Mouse (Mus musculus) adrenal gland, postnatal 10 days (tissue): ENCODE measurements around the gene Mrps14. TPM values are rescaled to one million over a fixed set of nuclear protein-coding genes. Genes with fewer than 3 reads are reported as not detected.

ENCODE experiments used
- DNase-seq: peaks from one replicate; pipeline ENCODE4 v3.0.0; 2021; ENCODE audit warnings: mixed read lengths
- long read RNA-seq, 2 experiments: library from polyadenylated mRNA; stranded (forward); transcript quantifications; one replicate each; pipeline ENCODE4 v2.0.0; 2021
- total RNA-seq, 2 experiments: library from RNA; stranded (reverse); gene quantifications; 2 replicates each; pipeline ENCODE4 v1.2.3; 2021

The Mrps14 gene
- total RNA-seq = 100 to 1,000 TPM; 114 to 116 TPM
- long read RNA-seq, experiment 1, transcript Mrps14-203 (3 exons, 2,999 nt) = major isoform, 228 of 243 reads
- long read RNA-seq, experiment 1, partial matches to known transcripts = 7 of 243 reads
- long read RNA-seq, experiment 1, other reads (novel, unspliced or antisense) = 6 of 243 reads
- long read RNA-seq, experiment 2, transcript Mrps14-203 (3 exons, 2,999 nt) = major isoform, 194 of 203 reads
- long read RNA-seq, experiment 2, partial matches to known transcripts = 6 of 203 reads
- long read RNA-seq, experiment 2, other reads (novel, unspliced or antisense) = 2 of 203 reads

GRCm38 (mm10) chr1:160194529-160195336 lies at the start of gene Mrps14:
Mrps14 (plus strand) TSS chr1:160195215.
- DNase-seq = peak; percentile 98

- DNase-seq = no peak
Measured at GRCm38 (mm10) chr1:160145606-160146005, 49.4 kb upstream of the Mrps14 start.

DNA sequence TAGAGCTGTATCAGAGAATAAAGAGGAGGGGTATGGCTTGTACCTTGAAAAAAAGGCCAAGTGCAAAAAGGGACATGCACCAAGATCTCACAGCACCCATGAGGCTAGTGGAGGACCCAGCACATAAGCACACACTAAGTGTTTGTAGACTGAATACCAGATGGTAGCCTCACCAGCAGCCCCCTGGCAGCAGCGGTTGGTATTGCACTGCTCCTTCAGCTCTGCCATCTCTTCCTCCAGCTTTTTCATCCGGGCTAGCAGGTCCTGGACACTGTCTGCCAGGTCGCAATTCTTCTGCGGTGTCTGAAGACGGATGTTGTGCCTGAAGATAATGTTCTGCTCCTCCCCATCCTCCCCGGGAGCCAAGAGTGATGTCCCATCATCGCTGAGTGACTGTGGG lies 47.7 kb upstream of the Mrps14 start:
- no peak for DNase-seq

DNA sequence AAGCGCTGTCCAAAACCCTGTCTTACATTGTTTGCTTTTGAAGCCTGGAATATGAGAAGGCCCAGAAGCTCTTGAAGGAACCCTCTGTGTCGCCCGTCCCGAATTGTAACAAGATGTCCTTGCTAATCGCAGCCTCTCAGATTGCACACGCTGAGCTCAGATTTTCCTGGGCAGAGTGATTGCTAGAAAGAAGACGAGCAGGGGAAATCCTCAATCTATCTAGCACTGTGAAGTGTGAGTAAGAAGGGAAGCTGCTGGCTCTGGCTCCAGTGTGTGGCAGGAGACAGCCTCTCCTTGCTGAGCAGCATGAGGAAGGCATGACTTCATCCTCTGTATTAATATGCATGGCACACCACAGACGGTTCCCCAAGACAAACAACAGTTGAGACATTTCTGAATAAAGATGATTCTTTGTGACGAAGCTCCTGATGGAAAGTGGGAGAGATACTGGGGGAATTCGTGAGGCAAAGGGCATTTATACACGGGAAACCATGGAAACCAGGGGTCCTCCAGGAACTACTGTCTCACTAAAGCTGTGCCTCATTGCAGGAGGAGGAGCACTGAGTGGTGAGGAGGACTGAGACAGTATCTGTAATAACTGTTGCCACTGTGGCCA lies 45.6 kb upstream of the Mrps14 start:
- no peak for DNase-seq

DNA sequence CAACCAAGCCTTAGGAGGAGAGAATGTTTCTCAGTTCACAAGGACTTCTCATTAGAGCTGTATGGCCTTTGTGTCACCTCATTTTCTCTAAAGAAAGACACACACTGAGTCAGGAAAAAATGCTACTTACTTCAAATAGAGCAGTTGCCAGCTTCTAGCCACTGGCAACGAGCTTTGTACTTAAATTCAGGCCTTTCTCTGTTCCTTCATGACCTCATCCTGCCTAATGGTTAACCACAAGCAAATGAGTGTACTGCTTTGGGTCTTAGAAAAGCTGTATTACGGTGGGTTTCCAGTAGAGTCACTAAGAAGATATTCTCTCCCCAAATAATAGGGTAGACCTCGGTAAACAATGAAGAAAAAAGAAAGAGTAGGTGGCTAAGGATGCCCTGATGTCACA lies 44.3 kb upstream of the Mrps14 start:
- DNase-seq = no peak

- no peak for DNase-seq
Measured at GRCm38 (mm10) chr1:160153480-160153879, 41.5 kb upstream of the Mrps14 start, which contains the start of gene Tnn. Tnn (minus strand) TSS chr1:160153580.

DNA sequence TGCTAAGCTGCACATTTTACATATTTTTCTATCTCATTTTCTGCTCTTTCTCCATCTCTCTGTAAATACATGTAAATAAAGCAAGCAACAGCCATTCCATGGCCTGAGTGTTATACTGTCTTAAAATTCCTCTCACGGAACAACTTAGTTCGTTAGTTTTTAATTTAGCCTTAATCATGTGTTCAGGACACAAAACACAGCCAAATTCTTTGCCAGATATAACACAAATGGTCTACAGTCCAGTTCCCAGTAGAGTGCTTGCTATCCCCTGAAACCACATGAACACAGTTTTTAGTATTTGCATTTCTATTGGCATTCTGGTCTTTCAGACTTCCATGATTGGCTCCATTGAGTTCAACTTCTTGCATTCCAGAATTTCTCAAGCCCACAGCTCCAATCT lies 36.8 kb upstream of the Mrps14 start:
- DNase-seq = no peak

DNA sequence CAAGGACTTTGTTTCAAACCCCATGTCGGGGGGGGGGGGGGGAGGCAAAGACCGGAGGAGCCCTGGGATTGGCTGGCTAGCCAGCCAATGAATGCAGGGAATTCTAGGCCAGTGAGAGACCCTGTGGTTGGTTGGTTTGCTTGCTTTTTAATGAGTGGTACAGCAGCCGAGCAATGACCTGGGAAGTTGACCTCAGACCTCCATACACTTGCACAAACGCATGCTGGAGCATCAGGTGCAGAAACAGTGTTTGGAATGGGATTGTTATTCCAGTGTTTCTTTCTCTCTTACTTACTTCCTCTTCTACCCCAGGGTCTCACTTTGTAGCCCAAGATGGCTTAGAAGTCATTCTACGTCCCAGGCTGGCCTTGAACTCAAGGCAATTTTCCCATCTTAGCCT lies 28.4 kb upstream of the Mrps14 start:
- no peak for DNase-seq

DNA sequence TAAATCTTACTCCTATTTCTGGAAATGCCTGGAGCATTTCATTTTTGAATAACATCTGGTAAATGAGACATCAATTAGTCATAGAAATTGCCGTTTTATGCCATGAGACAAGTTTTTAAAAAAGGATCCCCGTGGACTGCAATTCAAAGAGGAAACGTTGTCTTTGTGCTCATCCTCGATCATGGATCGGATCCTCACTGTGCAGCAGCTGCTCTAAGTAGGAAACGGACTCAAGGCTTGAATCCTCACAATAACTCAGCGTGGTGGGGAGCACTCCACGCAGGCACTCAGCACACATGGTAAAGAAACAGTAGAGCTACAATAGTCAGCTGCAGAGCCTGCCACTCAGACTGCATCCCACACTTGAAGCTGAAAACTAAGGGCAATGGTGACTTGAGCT lies 18.1 kb upstream of the Mrps14 start:
- no peak for DNase-seq

GRCm38 (mm10) chr1:160181216-160181615 lies 13.8 kb upstream of the Mrps14 start:
- no peak for DNase-seq

- DNase-seq = peak; percentile 32
Measured at GRCm38 (mm10) chr1:160184506-160184905, 10.5 kb upstream of the Mrps14 start.

GRCm38 (mm10) chr1:160195337-160195663 lies 285 bp downstream of the Mrps14 start:
- no peak for DNase-seq

DNA sequence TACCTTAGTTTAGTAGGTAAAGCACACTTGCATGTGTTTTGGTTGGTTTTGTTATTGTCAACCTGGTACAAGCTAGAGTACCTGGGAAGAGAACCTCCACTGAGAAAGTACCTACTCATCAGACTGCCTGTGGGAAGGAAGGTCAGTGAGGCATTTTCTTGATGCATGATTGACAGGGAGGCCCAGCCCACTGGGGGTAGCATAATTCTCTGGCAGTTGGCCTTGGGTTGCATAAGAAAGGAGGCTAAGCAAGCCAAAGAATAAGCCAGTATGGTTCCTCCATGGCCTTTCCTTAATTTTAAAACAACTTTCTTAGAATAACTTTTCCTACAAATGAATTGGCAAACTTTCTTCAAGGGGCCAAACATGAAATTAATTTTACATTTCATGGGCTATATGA lies 10.5 kb downstream of the Mrps14 start:
- peak; percentile 39 for DNase-seq

DNA sequence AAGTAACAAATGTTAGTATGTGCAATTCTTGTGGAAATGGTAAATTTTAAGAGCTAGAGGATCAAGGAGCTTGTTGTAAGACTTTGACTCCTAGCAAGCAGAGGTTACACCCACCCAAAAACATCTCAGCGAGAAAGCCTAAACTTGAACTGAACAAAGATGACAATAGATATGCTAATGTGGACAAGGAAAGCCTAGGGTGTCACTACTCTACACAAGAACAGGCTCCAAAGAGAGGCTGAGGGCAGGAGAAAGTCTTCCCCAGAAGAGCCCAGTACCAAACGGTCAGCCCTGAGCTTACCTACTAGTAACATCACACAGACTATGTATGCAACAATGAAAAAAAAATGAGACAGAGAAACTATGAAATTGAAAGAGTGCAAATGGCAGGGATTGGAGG lies 14.8 kb downstream of the Mrps14 start:
- no peak for DNase-seq

GRCm38 (mm10) chr1:160210566-160210965 lies 15.6 kb downstream of the Mrps14 start:
- peak; percentile 25 for DNase-seq

DNA sequence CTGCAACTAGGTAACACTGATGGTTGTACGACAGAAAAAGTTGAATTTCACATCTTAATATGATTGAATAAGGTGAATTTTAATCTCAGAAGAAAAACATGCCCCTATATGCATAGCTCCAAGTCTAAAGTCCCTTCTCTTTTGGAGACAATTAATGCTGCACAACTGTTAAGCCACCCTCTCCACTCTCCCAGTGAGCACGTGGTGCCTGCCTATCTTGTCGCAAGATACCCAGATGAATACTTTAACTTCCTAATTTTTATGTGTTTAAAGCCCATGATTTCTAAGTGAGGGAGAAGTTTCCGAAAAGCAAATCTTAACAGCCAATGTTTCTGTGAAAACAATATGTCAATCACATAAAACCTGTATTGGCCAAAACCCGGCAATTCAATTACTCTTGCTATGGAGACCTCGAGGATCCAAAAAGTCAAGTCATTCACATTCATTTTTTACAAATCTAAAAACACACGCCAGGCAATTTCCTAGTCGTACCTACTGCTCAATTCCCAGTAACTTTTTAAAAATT lies 16.6 kb downstream of the Mrps14 start:
- DNase-seq = no peak

- peak; percentile 65 for DNase-seq
Measured at GRCm38 (mm10) chr1:160212123-160212691, 17.2 kb downstream of the Mrps14 start.

- peak; percentile 100 for DNase-seq
Measured at GRCm38 (mm10) chr1:160212703-160213669, 18.0 kb downstream of the Mrps14 start, which contains the start of gene Cacybp. Cacybp (minus strand) TSS chr1:160212875.

DNA sequence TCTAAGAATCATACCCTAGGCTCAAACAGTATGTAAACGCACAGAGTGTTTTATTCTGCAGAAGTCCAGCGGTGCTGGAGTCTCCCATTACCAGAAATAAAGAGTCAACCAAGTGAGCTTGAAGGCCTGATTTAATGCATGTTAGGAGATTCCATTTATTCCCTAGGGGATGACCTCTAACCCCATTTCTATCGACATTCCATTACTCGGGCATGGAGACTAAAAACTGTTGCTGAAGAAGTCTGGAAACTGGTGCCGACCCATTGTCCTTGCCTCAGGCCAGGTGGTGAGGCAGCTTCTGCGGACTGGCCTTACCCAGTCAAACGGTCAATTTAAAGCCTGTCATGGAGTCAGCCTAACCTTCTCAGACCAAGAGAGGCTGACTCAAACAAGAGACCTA lies 19.2 kb downstream of the Mrps14 start:
- DNase-seq = no peak

DNA sequence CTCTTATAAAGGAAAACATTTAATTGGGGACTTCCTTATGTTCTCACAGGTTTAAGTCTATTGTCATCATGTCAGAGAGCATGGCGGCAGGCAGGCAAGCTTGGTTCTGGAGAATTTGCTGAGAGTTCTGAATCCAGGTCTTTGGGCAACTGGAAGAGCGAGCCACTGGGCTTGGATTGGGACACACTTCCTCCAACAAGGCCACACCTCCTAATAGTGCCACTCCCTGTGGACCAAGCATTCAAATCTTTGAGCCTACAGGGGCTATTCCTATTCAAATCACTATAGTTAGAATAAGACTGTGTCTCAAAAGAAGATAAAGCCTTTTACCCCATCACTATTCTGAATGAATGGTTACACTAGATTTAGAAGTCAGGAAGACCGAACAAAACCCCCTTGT lies 22.9 kb downstream of the Mrps14 start:
- no peak for DNase-seq

DNA sequence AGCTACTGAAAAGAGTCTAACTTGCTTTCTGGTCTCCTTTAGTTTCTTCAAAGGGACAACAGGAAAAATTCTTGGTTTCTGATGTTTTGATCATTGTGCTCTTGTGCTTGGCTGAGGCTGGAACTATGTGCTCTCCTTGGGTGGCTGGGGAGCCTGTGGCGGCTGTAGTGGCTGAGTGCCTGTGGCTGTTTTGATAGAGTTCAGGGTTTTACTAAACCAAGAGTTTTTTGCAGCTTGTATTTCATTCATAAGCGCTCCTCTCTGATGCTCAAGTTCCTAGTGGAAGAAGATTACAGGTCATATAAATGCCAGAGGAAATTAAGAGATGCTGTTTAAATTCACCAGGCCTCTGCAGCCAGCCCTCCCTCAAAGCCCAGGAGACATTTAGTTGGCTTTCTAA lies 29.1 kb downstream of the Mrps14 start:
- no peak for DNase-seq
